Mouse (Mus musculus) erythroblast, embryonic 14.5 days (primary cell): Measurements from ENCODE around the gene Nfs1.

Experiments used
- GATA1 ChIP-seq: IDR thresholded peaks from 2 replicates; pipeline ENCODE4 v1.6.1; 2012; ENCODE audit warnings: low read length, inconsistent platforms, mixed read lengths
- TAL1 ChIP-seq: IDR thresholded peaks from 3 replicates; pipeline ENCODE4 v1.6.1; 2012; ENCODE audit warnings: low read length, inconsistent platforms, mixed read lengths

DNA sequence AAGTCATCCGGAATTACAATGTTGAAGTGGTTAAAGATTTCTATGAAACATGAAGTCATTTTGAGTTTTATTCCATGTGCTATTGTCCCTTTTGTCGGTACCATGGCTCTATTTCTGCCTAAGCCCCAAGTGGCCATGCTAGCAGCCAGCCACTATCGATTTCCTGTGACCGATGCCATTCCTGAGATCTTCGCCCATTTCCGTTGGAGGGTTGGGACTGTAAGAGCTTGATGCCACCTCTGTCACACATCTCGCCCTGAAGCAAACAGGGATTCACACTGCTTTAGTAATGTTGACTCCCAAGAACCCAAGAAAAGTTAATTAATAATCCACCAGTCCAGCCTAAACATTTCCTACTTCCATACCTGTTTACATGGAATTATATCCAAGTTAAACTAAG lies 33.7 kb upstream of the Nfs1 start:
- TF ChIP-seq GATA1 (no peak), TAL1 (no peak)
